Comparison of ENCODE assay signal across 8 mouse cellular contexts in genomic region chr2:30358533-30359531, GRCm38 (mm10). TPM values are rescaled to one million over a fixed set of nuclear protein-coding genes. Genes with fewer than 3 reads are reported as not detected.
DNase-seq lines count a peak whose midpoint lies in the region; ATAC-seq and TF ChIP-seq lines count a peak whose summit lies in the region.

Gene Sh3glb2, minus strand, starts transcription at chr2:30359337.

- peaks cover 14% of the 10 kb centered on the region for H3K36me3 ChIP-seq in heart, embryonic 13.5 days
- H3K36me3 ChIP-seq in liver, embryonic 14.5 days (replicated peaks; ENCODE audit: control insufficient read depth, insufficient read depth, low read depth), result no peaks in the 10 kb centered on the region
- H3K36me3 ChIP-seq in neural tube, embryonic 11.5 days (ENCODE audit: control insufficient read depth, insufficient read depth, low read length), result no peaks in the 10 kb centered on the region; the same call in none of the 2 replicates
- no peaks in the 10 kb centered on the region for H3K36me3 ChIP-seq in stomach, postnatal 0 days (ENCODE audit: control insufficient read depth, insufficient read depth, low read length)

- peak within 1 kb of the TSS; percentile 79 for H3K27ac ChIP-seq in heart, embryonic 13.5 days (replicated peaks)
- no peak within 1 kb of the TSS for H3K27ac ChIP-seq in liver, embryonic 14.5 days
- 0 out of 2 replicates have a peak within 1 kb of the TSS, but pooled peaks have one; percentile 14 for H3K27ac ChIP-seq in neural tube, embryonic 11.5 days (ENCODE audit: low read depth, low read length)
- peak within 1 kb of the TSS; percentile 89 for H3K27ac ChIP-seq in stomach, postnatal 0 days (replicated peaks)

- no peaks in the 10 kb centered on the region for H3K9me3 ChIP-seq in heart, embryonic 13.5 days
- no peaks in the 10 kb centered on the region; the same call in 1 of the 2 replicates for H3K9me3 ChIP-seq in liver, embryonic 14.5 days (ENCODE audit: control insufficient read depth, low read length)
- no peaks in the 10 kb centered on the region for H3K9me3 ChIP-seq in neural tube, embryonic 11.5 days (ENCODE audit: control insufficient read depth, low read length)
- H3K9me3 ChIP-seq in stomach, postnatal 0 days (ENCODE audit: control insufficient read depth, low read length), result no peaks in the 10 kb centered on the region

- H3K4me3 ChIP-seq in heart, embryonic 13.5 days, result peak within 1 kb of the TSS; percentile 89
- H3K4me3 ChIP-seq in liver, embryonic 14.5 days (ENCODE audit: insufficient read depth in 1 of 2, low read depth in 2 of 2, low read length in 2 of 2), result peak within 1 kb of the TSS; percentile 70 to 82
- peak within 1 kb of the TSS; percentile 70 for H3K4me3 ChIP-seq in neural tube, embryonic 11.5 days (ENCODE audit: low read depth, low read length)
- H3K4me3 ChIP-seq in stomach, postnatal 0 days (ENCODE audit: low read depth, low read length), result peak within 1 kb of the TSS; percentile 81

- peak; percentile 53 for TF ChIP-seq CTCF in liver, embryonic 14.5 days (IDR thresholded peaks at IDR 0.05; ENCODE audit: low read depth)
- peak; percentile 56 for TF ChIP-seq CTCF in stomach, postnatal 0 days (IDR thresholded peaks at IDR 0.05; ENCODE audit: low read depth)

- H3K9ac ChIP-seq in heart, embryonic 13.5 days, result peak within 1 kb of the TSS; percentile 88
- H3K9ac ChIP-seq in liver, embryonic 14.5 days (replicated peaks), result peak within 1 kb of the TSS; percentile 59
- H3K9ac ChIP-seq in neural tube, embryonic 11.5 days (ENCODE audit: low read length), result peak within 1 kb of the TSS; percentile 76
- H3K9ac ChIP-seq in stomach, postnatal 0 days (ENCODE audit: low read length), result peak within 1 kb of the TSS; percentile 76

- no peak for TF ChIP-seq EP300 in liver, embryonic 14.5 days (IDR thresholded peaks at IDR 0.05; ENCODE audit: low read depth)
- TF ChIP-seq EP300 in stomach, postnatal 0 days (optimal IDR thresholded peaks at IDR 0.05), result no peak

- peaks cover 46% of the 10 kb centered on the region for H3K4me1 ChIP-seq in heart, embryonic 13.5 days
- peaks cover 7 to 15% of the 10 kb centered on the region in 2 experiments for H3K4me1 ChIP-seq in liver, embryonic 14.5 days (replicated peaks; ENCODE audit: control insufficient read depth in 2 of 2, insufficient read depth in 2 of 2, low read length in 1 of 2)
- peaks cover 15% of the 10 kb centered on the region for H3K4me1 ChIP-seq in neural tube, embryonic 11.5 days (ENCODE audit: control insufficient read depth, insufficient read depth, low read length)
- H3K4me1 ChIP-seq in stomach, postnatal 0 days (replicated peaks; ENCODE audit: control insufficient read depth, insufficient read depth), result peaks cover 13% of the 10 kb centered on the region

- H3K4me2 ChIP-seq in heart, embryonic 13.5 days, result peak within 1 kb of the TSS; percentile 79
- H3K4me2 ChIP-seq in liver, embryonic 14.5 days (ENCODE audit: low read depth), result peak within 1 kb of the TSS; percentile 83
- peak within 1 kb of the TSS; percentile 92 for H3K4me2 ChIP-seq in neural tube, embryonic 11.5 days (ENCODE audit: low read depth)
- H3K4me2 ChIP-seq in stomach, postnatal 0 days (replicated peaks; ENCODE audit: low read depth), result peak within 1 kb of the TSS; percentile 93

- ATAC-seq in CD4-positive, CD25-positive, alpha-beta regulatory T cell, adult 4 months, result peak; percentile 75
- ATAC-seq in heart, embryonic 13.5 days (ENCODE audit: extremely low read depth, insufficient number of reproducible peaks, low FRiP score, low TSS enrichment), result peak; percentile 47
- ATAC-seq in liver, embryonic 14.5 days (ENCODE audit: insufficient read depth), result peak; percentile 61
- peak; percentile 54 for ATAC-seq in neural tube, embryonic 11.5 days (ENCODE audit: insufficient read depth, low FRiP score, low TSS enrichment)
- ATAC-seq in stomach, postnatal 0 days (ENCODE audit: low FRiP score, low TSS enrichment), result peak; percentile 64

- WGBS in heart, embryonic 13.5 days, result 2% methylated on average over 61 of the region's 73 CpGs
- WGBS in liver, embryonic 14.5 days (ENCODE audit: insufficient replicate concordance), result under 1% methylated on average over 55 of the region's 73 CpGs
- WGBS in neural tube, embryonic 11.5 days, result 2% methylated on average over 59 of the region's 73 CpGs
- WGBS in stomach, postnatal 0 days, result 2% methylated on average over 58 of the region's 73 CpGs

- DNase-seq in c-Kit-negative CD71-positive TER-119-positive erythroid progenitor cells, embryonic 14.5 days (ENCODE audit: low read depth, low spot score), result peak; percentile 66
- DNase-seq in fibroblast of lung, adult 2 months (ENCODE audit: low read depth), result peak; percentile 46
- peak; percentile 95 for DNase-seq in kidney, postnatal 10 days
- DNase-seq in liver, embryonic 14.5 days (ENCODE audit: low read depth in 3 of 3, low spot score in 3 of 3), result peak; percentile 52 to 66 (median 63)
- DNase-seq in neural tube, embryonic 11.5 days (ENCODE audit: low spot score), result peak; percentile 92
- DNase-seq in stomach, postnatal 0 days (ENCODE audit: low spot score), result peak; percentile 90

- no peaks in the 10 kb centered on the region for H3K27me3 ChIP-seq in heart, embryonic 13.5 days (replicated peaks)
- H3K27me3 ChIP-seq in liver, embryonic 14.5 days (ENCODE audit: control insufficient read depth, insufficient read depth, low read length), result no peaks in the 10 kb centered on the region
- no peaks in the 10 kb centered on the region for H3K27me3 ChIP-seq in neural tube, embryonic 11.5 days (ENCODE audit: control insufficient read depth, insufficient read depth, low read length)
- no peaks in the 10 kb centered on the region for H3K27me3 ChIP-seq in stomach, postnatal 0 days (ENCODE audit: control insufficient read depth, insufficient read depth, low read length)

RNA-seq across cellular contexts. Expression of gene Sh3glb2, which starts in this region (rescaled TPM):
- 100 to 1,000 TPM in 1 of 2 experiments, 10 to 100 TPM in 1; 86.1 to 129 TPM for polyA plus RNA-seq in CD4-positive, CD25-positive, alpha-beta regulatory T cell, adult 4 months (2017; shearing (Covaris generic))
- 122 and 124 TPM in 2 replicates for polyA plus RNA-seq in heart, embryonic 13.5 days (2015; fragmentation: Nextera tagmentation; extraction: Ambion mirVana)
- 22.2 and 23.1 TPM in 2 replicates for polyA plus RNA-seq in liver, embryonic 14.5 days (2012; rRNA removed)
- polyA plus RNA-seq in liver, embryonic 14.5 days (2014; fragmentation: Nextera tagmentation; extraction: Ambion mirVana), result 13.6 and 15.4 TPM in 2 replicates
- polyA plus RNA-seq in neural tube, embryonic 11.5 days (2014; fragmentation: Nextera tagmentation; extraction: Ambion mirVana), result 58.2 and 61.6 TPM in 2 replicates
- polyA plus RNA-seq in stomach, postnatal 0 days (2015; fragmentation: Nextera tagmentation; extraction: Ambion mirVana), result 84.9 and 102 TPM in 2 replicates
